Mouse (Mus musculus): ENCODE measurements around the gene Ppp1r2. TPM values are rescaled to one million over a fixed set of nuclear protein-coding genes. Genes with fewer than 3 reads are reported as not detected.
A peak's percentile ranks its signal among the peaks of the same experiment; 100 is the strongest.

Gene Ppp1r2
- total RNA-seq, 2 experiments from 2014 or later = 128 to 132 TPM

DNA sequence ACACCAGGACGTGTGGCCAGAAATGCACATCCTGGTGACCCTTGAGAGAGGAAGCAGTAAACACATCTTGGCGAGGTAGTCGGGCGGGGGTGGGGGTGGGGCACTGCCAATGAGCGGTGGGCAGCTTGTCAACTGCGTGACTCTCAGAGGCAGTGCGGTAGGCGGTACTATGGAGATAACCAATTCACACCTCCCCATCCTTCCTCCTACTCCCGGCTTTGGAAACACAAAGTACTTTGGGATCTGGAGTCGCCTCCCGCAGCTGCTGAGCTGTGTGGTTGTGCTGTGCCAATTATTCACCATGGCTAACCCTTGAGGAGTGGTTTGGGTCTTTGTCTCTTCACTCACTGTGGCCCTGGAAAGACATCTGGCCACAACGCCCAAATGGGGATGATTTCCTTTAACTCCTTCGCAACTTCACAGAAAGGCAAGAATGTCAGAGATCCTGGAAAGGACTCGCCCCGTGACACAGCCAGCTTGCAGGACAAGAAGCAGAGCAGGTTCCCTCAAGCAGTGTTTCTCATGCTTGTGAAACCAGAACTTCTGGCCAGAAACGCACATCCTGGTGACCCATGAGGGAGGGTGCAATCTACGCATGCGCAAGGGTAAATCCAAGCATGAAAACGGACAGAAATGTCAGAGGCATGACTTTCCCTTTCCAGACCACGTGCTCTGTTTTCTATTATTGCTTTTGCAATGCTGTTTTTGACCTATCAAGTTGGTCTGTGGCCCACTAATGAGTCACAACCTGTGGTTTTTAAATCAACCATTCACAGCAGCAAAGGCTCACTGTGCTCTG lies 41.3 kb downstream of the Ppp1r2 start:
- peak; percentile 79 for DNase-seq

DNA sequence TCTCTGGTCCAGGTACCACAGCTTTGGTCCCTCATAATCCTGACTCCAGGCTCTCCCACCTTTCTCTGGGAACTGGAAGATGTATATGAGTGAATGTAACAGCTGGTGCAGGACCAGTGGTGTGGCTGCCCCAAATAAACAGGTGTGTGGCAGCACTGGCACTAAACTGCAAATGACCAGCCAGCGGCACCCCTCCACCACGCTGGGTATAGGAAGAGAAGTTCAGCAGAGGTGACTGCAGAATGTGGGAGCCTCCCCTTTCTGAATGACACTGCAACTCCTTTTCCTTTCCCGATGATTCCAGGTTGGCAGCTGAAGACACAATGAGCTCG lies 41.9 kb downstream of the Ppp1r2 start:
- DNase-seq = no peak

GRCm38 (mm10) chr16:31232491-31233166 lies 42.4 kb downstream of the Ppp1r2 start:
- no peak for DNase-seq

DNA sequence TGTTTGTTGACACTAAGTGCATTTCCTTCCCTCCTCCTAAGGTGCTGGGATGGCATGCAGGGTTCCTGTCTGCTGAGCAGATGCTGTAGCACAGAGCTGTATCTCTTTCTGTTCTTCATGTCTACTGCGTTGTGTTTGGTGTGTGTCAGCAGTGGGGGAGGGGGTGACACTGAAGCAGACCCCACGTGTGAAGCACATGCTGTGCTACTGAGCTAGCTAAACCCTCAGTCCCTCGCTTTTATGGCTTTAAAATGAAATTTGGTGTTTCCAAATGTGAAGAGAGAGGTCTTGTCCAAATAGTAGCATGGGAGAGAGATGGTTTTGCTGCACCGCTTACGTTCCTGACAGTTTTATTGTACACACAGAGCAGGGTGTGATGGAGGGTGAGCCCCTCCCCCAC lies 43.5 kb downstream of the Ppp1r2 start:
- DNase-seq = no peak

DNA sequence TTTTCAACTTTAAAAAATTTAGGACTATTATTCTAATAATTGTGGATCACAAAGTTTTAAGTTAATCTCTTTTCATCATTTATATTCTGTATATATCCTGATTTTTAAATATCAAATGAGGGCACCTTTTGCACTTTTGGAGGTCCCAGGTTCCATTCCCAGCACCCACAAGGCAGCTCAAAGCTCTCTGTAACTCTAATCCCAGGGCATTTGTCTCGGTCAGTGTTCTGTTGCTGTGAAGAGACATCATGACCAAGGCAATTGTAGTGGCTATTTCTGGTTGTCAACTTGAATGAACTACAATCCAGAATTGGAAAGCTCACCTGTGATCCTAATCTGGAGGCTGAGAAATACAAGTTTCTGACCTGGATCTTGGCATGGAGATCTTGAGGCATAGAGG lies 47.3 kb downstream of the Ppp1r2 start:
- no peak for DNase-seq

GRCm38 (mm10) chr16:31215271-31215670 lies 59.8 kb downstream of the Ppp1r2 start:
- DNase-seq = no peak

DNA sequence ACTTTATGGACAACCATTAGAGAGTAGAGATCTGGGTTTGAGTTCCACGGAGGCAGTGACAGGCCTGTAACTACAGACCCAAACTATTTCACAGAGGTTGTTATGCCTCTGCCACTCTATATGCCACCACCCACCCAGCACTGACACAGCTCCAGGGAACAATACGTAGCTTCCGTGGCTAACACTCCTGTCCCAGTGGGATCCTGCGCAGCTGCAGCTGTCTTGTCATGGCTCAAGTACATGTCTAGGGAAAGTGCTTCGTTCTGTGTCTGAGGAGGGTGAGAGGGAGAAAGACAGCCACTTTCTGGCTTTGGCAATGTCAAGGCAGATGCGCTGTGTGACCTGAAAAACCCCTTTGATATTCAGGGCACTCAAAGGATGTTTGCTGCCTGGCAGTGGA lies 61.6 kb downstream of the Ppp1r2 start:
- DNase-seq = no peak

DNA sequence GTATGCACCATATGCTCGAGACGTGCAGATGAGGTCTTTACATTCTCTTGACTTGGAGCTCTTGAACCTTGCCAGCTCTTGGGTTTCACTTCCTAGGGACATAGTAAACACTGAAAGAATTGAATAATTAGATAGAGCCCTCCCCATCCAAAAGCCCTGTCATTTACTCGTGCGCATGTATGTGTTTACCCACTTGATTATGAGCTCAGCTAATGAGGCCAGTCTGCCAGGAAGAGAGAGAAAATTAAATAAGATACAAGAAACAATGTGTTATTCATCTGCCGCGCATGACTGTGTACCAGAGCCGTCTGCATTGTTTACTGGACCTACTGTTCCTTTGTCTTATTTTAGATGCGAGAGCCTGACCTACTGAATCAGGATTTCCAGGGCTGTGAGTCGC lies 63.6 kb downstream of the Ppp1r2 start:
- DNase-seq = no peak

- no peak for DNase-seq
Observed at GRCm38 (mm10) chr16:31210453-31210852, 64.6 kb downstream of the Ppp1r2 start.

- DNase-seq = no peak
Observed at GRCm38 (mm10) chr16:31209911-31210310, 65.2 kb downstream of the Ppp1r2 start.

- no peak for DNase-seq
Observed at GRCm38 (mm10) chr16:31205726-31206125, 69.4 kb downstream of the Ppp1r2 start.

- no peak for DNase-seq
Observed at GRCm38 (mm10) chr16:31205187-31205586, 69.9 kb downstream of the Ppp1r2 start.

DNA sequence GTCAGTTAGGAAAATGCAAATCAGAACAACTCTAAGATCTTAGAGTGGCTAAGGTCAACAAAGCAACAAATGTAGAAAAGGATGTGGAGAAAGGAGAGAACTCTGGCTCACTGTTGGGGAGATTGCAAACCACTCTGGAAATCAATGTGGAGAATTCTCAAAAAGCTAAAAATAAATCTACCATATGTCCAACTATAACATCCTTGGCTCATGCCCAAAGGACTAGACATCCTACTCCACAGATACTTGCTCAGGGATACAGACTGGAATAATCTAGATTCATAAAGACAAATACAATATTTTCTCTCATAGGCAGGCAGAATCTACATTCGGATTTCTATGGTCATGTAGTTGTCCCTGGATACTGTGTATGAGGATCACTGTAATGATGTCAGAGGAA lies 70.9 kb downstream of the Ppp1r2 start:
- DNase-seq = no peak

GRCm38 (mm10) chr16:31201704-31202103 lies 73.4 kb downstream of the Ppp1r2 start:
- no peak for DNase-seq

Small RNA genes lying within 50 kb of the gene (microRNA-seq; reads per million reads assigned to microRNA genes)
- gene Gm27415 = 0 reads per million in 2 experiments

Other genes with a start within 250 kb of the Ppp1r2 start
- gene Xxylt1, start 193.8 kb downstream of the Ppp1r2 start, total RNA-seq (2021) = 10 to 100 TPM; 15.9 to 17.3 TPM
- 10 to 100 TPM; 27.8 to 29.0 TPM for gene Acap2, start 74.0 kb downstream of the Ppp1r2 start, total RNA-seq (2021)
- gene Apod, start 39.5 kb upstream of the Ppp1r2 start, total RNA-seq (2021) = under 1 TPM; 0.27 to 0.45 TPM
- gene Bdh1, start 147.0 kb upstream of the Ppp1r2 start, total RNA-seq (2021) = 1 to 10 TPM in 1 of 2 experiments, under 1 TPM in 1; 0.81 to 1.0 TPM